Comparison of ENCODE assay signal across 9 mouse cellular contexts in genomic region chr7:99618860-99619259, GRCm38 (mm10). TPM values are rescaled to one million over a fixed set of nuclear protein-coding genes. Genes with fewer than 3 reads are reported as not detected.
DNase-seq lines count a peak whose midpoint lies in the region; ATAC-seq and TF ChIP-seq lines count a peak whose summit lies in the region.
"Had no signal": no experiment of that assay in that cellular context is flagged by ENCODE, and none has a peak within 500 bp of the region (broad histone marks: within the 10 kb centered on the region; RNA-seq: fewer than 3 reads in every experiment).

No protein-coding gene starts in this region.

- no peak overlapping the region for H3K27ac ChIP-seq in kidney, embryonic 16.5 days (ENCODE audit: low read length)
- no peak overlapping the region for H3K27ac ChIP-seq in cortical plate, adult 2 months (ENCODE audit: insufficient read depth, low read length)
- H3K27ac ChIP-seq in lung, postnatal 0 days (ENCODE audit: low read length) = no peak overlapping the region
- H3K27ac ChIP-seq: lung, embryonic 15.5 days; stomach, embryonic 15.5 days had no signal

- H3K4me3 ChIP-seq in kidney, embryonic 16.5 days (ENCODE audit: low read length) = no peak overlapping the region
- no peak overlapping the region for H3K4me3 ChIP-seq in cortical plate, adult 2 months (ENCODE audit: insufficient read depth, low read length)
- no peak overlapping the region for H3K4me3 ChIP-seq in lung, postnatal 0 days (ENCODE audit: low read depth, low read length)
- H3K4me3 ChIP-seq: lung, embryonic 15.5 days; stomach, embryonic 15.5 days had no signal

- no peak for TF ChIP-seq EP300 in lung, postnatal 0 days (IDR thresholded peaks at IDR 0.05)

- 0 out of 2 replicates have a peak, but pooled peaks cover 5% of the 10 kb centered on the region for H3K27me3 ChIP-seq in kidney, embryonic 16.5 days (ENCODE audit: insufficient read depth, low read length)
- no peaks in the 10 kb centered on the region for H3K27me3 ChIP-seq in lung, postnatal 0 days (replicated peaks; ENCODE audit: insufficient read depth, low read length)

- peak; percentile 68 for TF ChIP-seq CTCF in cortical plate, adult 2 months (IDR thresholded peaks at IDR 0.05; ENCODE audit: extremely low read depth, insufficient read depth, low read length)
- peak; percentile 73 for TF ChIP-seq CTCF in lung, postnatal 0 days (IDR thresholded peaks at IDR 0.05)

- no peak for ATAC-seq in kidney, embryonic 16.5 days (ENCODE audit: low FRiP score, low TSS enrichment)
- no peak for ATAC-seq in lung, postnatal 0 days

- no peak overlapping the region for H3K4me2 ChIP-seq in kidney, embryonic 16.5 days (replicated peaks; ENCODE audit: low read depth, low read length)
- no peak overlapping the region for H3K4me2 ChIP-seq in lung, postnatal 0 days (replicated peaks; ENCODE audit: low read depth, low read length)
- H3K4me2 ChIP-seq: lung, embryonic 15.5 days; stomach, embryonic 15.5 days had no signal

- H3K4me1 ChIP-seq in kidney, embryonic 16.5 days (ENCODE audit: insufficient read depth, low read length) = 0 out of 2 replicates have a peak, but pooled peaks cover 11% of the 10 kb centered on the region
- no peaks in the 10 kb centered on the region for H3K4me1 ChIP-seq in cortical plate, adult 2 months (ENCODE audit: control insufficient read depth, insufficient read depth, low read length)
- H3K4me1 ChIP-seq in lung, postnatal 0 days (ENCODE audit: insufficient read depth, low read depth, low read length) = no peaks in the 10 kb centered on the region
- H3K4me1 ChIP-seq: lung, embryonic 15.5 days; stomach, embryonic 15.5 days had no signal

- no peak for TF ChIP-seq POLR2A in cortical plate, adult 2 months (IDR thresholded peaks at IDR 0.05; ENCODE audit: extremely low read depth, insufficient read depth, low read length)

- peak; percentile 15 to 22 for DNase-seq in kidney, adult 8-10 months
- peak; percentile 15 to 28 for DNase-seq in CD8-positive naive resting alpha-beta T cell, adult 2 months (ENCODE audit: low read depth in 2 of 2, low spot score in 2 of 2)
- peak; percentile 67 for DNase-seq in MN1 (ENCODE audit: low spot score)
- peak; percentile 36 for DNase-seq in lung, postnatal 0 days (ENCODE audit: low spot score)
- no peak for DNase-seq in Muller cell, postnatal 12 days (ENCODE audit: inconsistent ontology term)

- H3K36me3 ChIP-seq in kidney, embryonic 16.5 days (ENCODE audit: insufficient read depth, low read length) = no peaks in the 10 kb centered on the region
- H3K36me3 ChIP-seq in lung, postnatal 0 days (ENCODE audit: insufficient read depth, low read length) = no peaks in the 10 kb centered on the region
- H3K36me3 ChIP-seq: lung, embryonic 15.5 days; stomach, embryonic 15.5 days had no signal

- H3K9ac ChIP-seq in kidney, embryonic 16.5 days (replicated peaks; ENCODE audit: low read length) = no peak overlapping the region
- no peak overlapping the region for H3K9ac ChIP-seq in lung, postnatal 0 days (replicated peaks; ENCODE audit: low read depth)
- H3K9ac ChIP-seq: lung, embryonic 15.5 days; stomach, embryonic 15.5 days had no signal

- WGBS in kidney, embryonic 16.5 days = 11% methylated on average over 3 of the region's 3 CpGs
- WGBS in lung, postnatal 0 days = 9% methylated on average over 3 of the region's 3 CpGs

- H3K9me3 ChIP-seq in kidney, embryonic 16.5 days (ENCODE audit: low read length) = no peaks in the 10 kb centered on the region
- no peaks in the 10 kb centered on the region for H3K9me3 ChIP-seq in lung, postnatal 0 days (ENCODE audit: low read length)
- H3K9me3 ChIP-seq: lung, embryonic 15.5 days; stomach, embryonic 15.5 days had no signal

RNA-seq across cellular contexts. Expression of gene Tpbgl, which starts 8.0 kb away (rescaled TPM):
- polyA plus RNA-seq in kidney, embryonic 16.5 days (2015; fragmentation: Nextera tagmentation; extraction: Ambion mirVana) = 0.67 and 0.72 TPM in 2 replicates
- 2.3 and 2.8 TPM in 2 replicates for polyA plus RNA-seq in cortical plate, adult 2 months (2012; rRNA removed)
- polyA plus RNA-seq in lung, postnatal 0 days (2015; fragmentation: Nextera tagmentation; extraction: Ambion mirVana) = 0.58 and 0.79 TPM in 2 replicates
